Mouse (Mus musculus) hindbrain, embryonic 14.5 days (tissue): ENCODE data around the gene 6430548M08Rik. TPM values are rescaled to one million over a fixed set of nuclear protein-coding genes. Genes with fewer than 3 reads are reported as not detected.

Experiments used
- ATAC-seq: fragments of 200-750 bp; cut with Nextera tagmentation; 2 replicates; pipeline ENCODE4 v1.8.0; 2017; ENCODE audit warnings: moderate number of reproducible peaks, mild to moderate bottlenecking, moderate TSS enrichment, moderate library complexity; ENCODE audit not compliant: low FRiP score
- DNase-seq: peaks from one replicate; pipeline ENCODE4 v3.0.0-alpha.2; 2015; ENCODE audit warnings: low spot score
- H3K27ac ChIP-seq: fragments of 300-500 bp; sonication (generic); 2 replicates; pipeline ENCODE4 v1.5.1; 2014; ENCODE audit warnings: mild to moderate bottlenecking, moderate library complexity
- H3K27me3 ChIP-seq: fragments of 300-500 bp; sonication (generic); 2 replicates; pipeline ENCODE4 v1.6.1; 2014; ENCODE audit warnings: mild to moderate bottlenecking, low read length, mixed read lengths; ENCODE audit not compliant: control insufficient read depth, insufficient read depth
- H3K36me3 ChIP-seq: fragments of 300-500 bp; sonication (generic); replicated peaks from 2 replicates; pipeline ENCODE4 v1.6.1; 2014; ENCODE audit not compliant: control insufficient read depth, insufficient read depth
- H3K4me1 ChIP-seq: fragments of 300-500 bp; sonication (generic); replicated peaks from 2 replicates; pipeline ENCODE4 v1.6.1; 2014; ENCODE audit warnings: antibody characterized with exemption, low read length, mixed read lengths; ENCODE audit not compliant: control insufficient read depth, insufficient read depth
- H3K4me2 ChIP-seq: fragments of 300-500 bp; sonication (generic); replicated peaks from 2 replicates; pipeline ENCODE4 v1.6.1; 2014; ENCODE audit warnings: mild to moderate bottlenecking, moderate library complexity
- H3K4me3 ChIP-seq: fragments of 300-500 bp; sonication (generic); replicated peaks from 2 replicates; pipeline ENCODE4 v1.5.1; 2014; ENCODE audit warnings: mild to moderate bottlenecking, low read length
- H3K9ac ChIP-seq: fragments of 300-500 bp; sonication (generic); 2 replicates; pipeline ENCODE4 v1.6.1; 2014
- H3K9me3 ChIP-seq: fragments of 300-500 bp; sonication (generic); 2 replicates; pipeline ENCODE4 v1.6.1; 2016; ENCODE audit warnings: low read length; ENCODE audit not compliant: control insufficient read depth
- WGBS: fragments of 180-500 bp; shearing (Covaris S2); extraction: QIAGEN DNeasy Blood & Tissue Kit; methylation state at CpG from one replicate; pipeline ENCODE4 v1.1.7; 2014; 5-methylcytosine and 5-hydroxymethylcytosine counted together
- polyA plus RNA-seq: library from polyadenylated mRNA; unstranded; fragments of >200 nt; fragmentation: Nextera tagmentation; extraction: Ambion mirVana; gene quantifications from 2 replicates; pipeline ENCODE4 v1.2.1, GENCODE M21; 2014

6430548M08Rik gene
- polyA plus RNA-seq, 1 experiment from 2014 or later: 40.1 TPM

DNA sequence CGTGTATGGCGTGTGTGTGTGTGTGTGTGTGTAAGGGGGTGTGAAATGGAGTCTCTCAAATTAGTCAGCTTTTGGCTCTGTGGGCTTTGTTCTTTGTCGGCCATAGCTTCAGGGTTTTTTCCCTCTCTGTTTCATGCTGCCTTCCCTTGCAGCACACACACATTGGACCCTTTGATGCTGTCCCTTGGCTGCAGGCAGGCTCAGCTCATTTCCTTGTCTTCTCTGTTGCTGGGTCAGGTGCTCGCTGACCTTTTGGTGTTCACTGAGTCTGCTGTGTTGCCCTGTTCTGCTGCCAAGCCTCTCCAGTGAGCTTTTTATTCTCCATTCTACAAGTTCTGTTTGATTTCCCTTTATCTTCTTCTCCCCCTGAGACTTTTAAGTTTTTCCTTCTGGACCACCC lies 15.6 kb downstream of the 6430548M08Rik start:
- 58% methylated on average over 4 of the region's 4 CpGs for WGBS
- Histone ChIP-seq H3K4me1 (peaks cover 12% of the 10 kb centered on the region; the same call in 1 of the 2 replicates), H3K27ac (no peak overlapping the region), H3K4me3 (no peak overlapping the region), H3K9ac (no peak overlapping the region), H3K36me3 (no peaks in the 10 kb centered on the region), H3K4me2 (no peak overlapping the region), H3K9me3 (no peaks in the 10 kb centered on the region), H3K27me3 (no peaks in the 10 kb centered on the region)
- no peak for DNase-seq
- ATAC-seq: no peak

DNA sequence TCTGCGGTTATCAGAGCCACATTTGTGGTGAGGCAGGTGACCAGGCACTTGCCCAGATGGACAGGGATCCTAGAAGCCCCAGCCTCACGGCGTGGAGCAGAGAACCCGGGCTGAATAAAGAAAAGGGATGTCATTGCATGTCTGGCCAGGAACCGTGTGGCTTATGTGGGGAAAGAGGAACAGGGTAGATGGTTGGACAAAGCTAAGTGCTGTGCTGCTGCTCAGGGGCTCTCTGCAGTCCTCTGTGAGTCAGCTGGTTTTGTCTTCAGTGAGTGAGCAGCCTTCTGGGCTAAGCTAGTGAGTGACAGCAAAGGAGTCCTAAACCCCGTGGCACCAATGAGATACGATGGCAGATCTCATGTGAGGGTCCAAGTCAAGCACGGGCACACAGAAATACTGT lies 17.2 kb downstream of the 6430548M08Rik start:
- H3K9ac ChIP-seq: no peak overlapping the region
- no peak overlapping the region for H3K4me2 ChIP-seq
- H3K9me3 ChIP-seq: no peaks in the 10 kb centered on the region
- no peak overlapping the region for H3K4me3 ChIP-seq
- H3K27me3 ChIP-seq: no peaks in the 10 kb centered on the region
- DNase-seq (no peak), ATAC-seq (no peak)
- no peaks in the 10 kb centered on the region for H3K36me3 ChIP-seq
- WGBS: 85% methylated on average over 8 of the region's 8 CpGs
- H3K27ac ChIP-seq: no peak overlapping the region
- peaks cover 12% of the 10 kb centered on the region; the same call in 1 of the 2 replicates for H3K4me1 ChIP-seq

DNA sequence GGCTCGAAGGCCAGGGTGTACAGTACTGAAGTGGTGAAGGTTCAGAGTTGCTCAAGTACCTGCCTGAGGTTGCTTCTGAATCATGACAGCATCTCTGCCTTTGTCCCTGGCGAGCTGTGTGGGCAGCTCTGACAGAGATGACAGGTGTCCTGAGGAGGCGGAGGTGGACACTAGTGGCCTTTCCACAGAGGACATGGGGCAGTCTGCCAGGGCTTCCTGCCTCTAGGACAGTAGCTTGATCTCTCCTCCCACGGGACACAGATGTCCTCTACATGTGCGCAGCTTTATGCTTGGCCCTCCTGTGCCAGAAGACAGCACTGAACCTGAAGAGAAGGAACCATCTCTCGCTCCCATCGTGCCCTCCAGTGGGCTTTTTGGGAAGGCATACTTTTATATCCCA lies 19.2 kb downstream of the 6430548M08Rik start:
- H3K9me3 ChIP-seq: no peaks in the 10 kb centered on the region
- H3K27me3 ChIP-seq: no peaks in the 10 kb centered on the region
- no peak overlapping the region for H3K9ac ChIP-seq
- no peak overlapping the region for H3K4me2 ChIP-seq
- no peak overlapping the region for H3K27ac ChIP-seq
- 83% methylated on average over 7 of the region's 7 CpGs for WGBS
- DNase-seq (no peak), ATAC-seq (no peak)
- H3K36me3 ChIP-seq: no peaks in the 10 kb centered on the region
- H3K4me3 ChIP-seq: no peak overlapping the region
- no peaks in the 10 kb centered on the region for H3K4me1 ChIP-seq

DNA sequence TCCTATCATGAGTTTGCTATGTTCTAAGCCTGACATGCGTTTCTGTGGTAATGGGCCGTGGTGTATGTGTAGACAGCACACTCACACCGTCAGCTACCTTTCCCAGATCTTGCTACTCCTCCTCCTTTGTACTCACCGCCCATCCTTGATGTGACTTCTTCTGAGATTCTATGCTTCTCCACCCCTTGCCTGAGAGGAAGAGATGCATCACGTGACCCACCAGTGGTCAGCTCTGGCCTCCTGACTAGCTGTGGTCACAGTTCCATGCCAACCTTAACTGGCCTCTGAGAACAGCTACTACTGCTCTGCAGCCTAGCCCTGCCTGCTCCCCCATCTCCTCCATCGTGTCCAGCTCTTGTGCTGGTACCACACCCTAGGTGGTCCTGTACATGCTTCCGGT lies 21.7 kb downstream of the 6430548M08Rik start:
- Histone ChIP-seq H3K4me2 (no peak overlapping the region), H3K9me3 (no peaks in the 10 kb centered on the region), H3K4me1 (no peaks in the 10 kb centered on the region), H3K9ac (no peak overlapping the region), H3K36me3 (no peaks in the 10 kb centered on the region), H3K27ac (no peak overlapping the region), H3K27me3 (no peaks in the 10 kb centered on the region), H3K4me3 (no peak overlapping the region)
- WGBS: 90% methylated on average over 7 of the region's 7 CpGs
- DNase-seq: no peak
- ATAC-seq: no peak

DNA sequence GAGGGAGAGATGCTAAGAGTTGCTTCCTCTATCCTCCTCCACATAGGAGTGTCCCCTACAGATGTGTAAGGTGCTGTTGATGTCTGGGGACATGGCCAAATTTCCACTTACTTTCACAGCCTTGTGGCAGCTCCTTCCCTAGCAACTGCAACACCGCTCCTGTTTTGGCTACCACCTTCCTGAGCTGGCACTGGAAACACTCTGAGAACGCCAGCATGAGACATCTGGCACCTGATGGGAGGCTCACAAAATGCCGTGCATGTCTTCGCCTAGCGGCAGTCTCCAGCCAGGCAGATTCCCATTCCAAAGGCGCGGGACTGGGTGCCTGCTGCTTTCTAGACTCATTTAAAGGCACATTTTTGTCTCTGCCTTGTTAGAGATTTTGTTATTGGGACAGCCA lies 22.7 kb downstream of the 6430548M08Rik start:
- Histone ChIP-seq H3K4me2 (no peak overlapping the region), H3K27ac (no peak overlapping the region), H3K27me3 (no peaks in the 10 kb centered on the region), H3K36me3 (no peaks in the 10 kb centered on the region), H3K9ac (no peak overlapping the region), H3K9me3 (no peaks in the 10 kb centered on the region), H3K4me1 (no peaks in the 10 kb centered on the region), H3K4me3 (no peak overlapping the region)
- no peak for DNase-seq
- 50% methylated on average over 7 of the region's 7 CpGs for WGBS
- no peak for ATAC-seq

DNA sequence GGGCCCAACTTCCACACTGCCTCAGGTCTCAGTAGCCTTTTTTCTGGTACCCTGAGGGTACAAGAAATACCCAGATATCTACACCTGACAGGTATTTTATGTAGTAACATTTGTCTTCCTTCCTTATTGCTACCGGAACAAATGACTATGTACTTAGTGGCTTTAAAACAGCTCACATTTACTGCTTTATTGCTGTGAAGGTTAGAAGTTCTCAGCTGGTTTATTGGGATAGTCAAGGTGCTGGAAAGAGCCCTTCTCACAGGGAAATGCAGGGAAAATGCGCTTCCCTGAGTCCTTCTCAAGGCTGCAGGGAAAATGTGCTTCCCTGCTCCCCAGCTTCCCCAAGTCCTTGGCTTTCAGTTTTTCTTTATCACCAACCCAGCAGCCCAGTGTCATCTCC lies 25.0 kb downstream of the 6430548M08Rik start:
- peaks cover 5% of the 10 kb centered on the region; the same call in 1 of the 2 replicates for H3K4me1 ChIP-seq
- no peak overlapping the region for H3K9ac ChIP-seq
- no peaks in the 10 kb centered on the region for H3K36me3 ChIP-seq
- 93% methylated on average over 2 of the region's 2 CpGs for WGBS
- no peak overlapping the region for H3K27ac ChIP-seq
- no peaks in the 10 kb centered on the region for H3K27me3 ChIP-seq
- DNase-seq (no peak), ATAC-seq (no peak)
- H3K4me2 ChIP-seq: no peak overlapping the region
- no peak overlapping the region for H3K4me3 ChIP-seq
- no peaks in the 10 kb centered on the region for H3K9me3 ChIP-seq

DNA sequence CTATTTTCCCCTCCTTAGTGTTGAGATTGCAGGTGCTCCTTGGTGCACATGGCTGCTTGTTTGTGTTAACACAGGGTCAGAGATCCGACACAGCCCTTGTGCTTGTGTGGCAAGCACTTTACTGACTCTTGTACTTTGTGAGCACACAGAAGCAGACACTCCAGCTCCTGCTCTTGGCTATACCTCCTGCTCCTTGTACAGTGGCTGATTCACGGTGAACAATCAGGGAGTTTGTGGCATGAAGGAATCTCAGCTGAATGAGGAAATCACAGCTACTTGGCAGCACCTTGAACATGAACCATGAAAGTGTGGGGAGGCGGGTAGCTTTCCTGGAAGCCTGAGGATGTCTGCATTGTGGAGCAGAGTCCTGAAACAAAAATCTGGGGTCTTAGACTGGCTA lies 26.8 kb downstream of the 6430548M08Rik start:
- Histone ChIP-seq H3K9me3 (no peaks in the 10 kb centered on the region), H3K4me2 (no peak overlapping the region), H3K4me3 (no peak overlapping the region), H3K27me3 (no peaks in the 10 kb centered on the region), H3K4me1 (peaks cover 19% of the 10 kb centered on the region), H3K27ac (no peak overlapping the region), H3K36me3 (peaks cover 2% of the 10 kb centered on the region; the same call in 1 of the 2 replicates), H3K9ac (no peak overlapping the region)
- WGBS: 75% methylated on average over 3 of the region's 3 CpGs
- DNase-seq: no peak
- no peak for ATAC-seq

DNA sequence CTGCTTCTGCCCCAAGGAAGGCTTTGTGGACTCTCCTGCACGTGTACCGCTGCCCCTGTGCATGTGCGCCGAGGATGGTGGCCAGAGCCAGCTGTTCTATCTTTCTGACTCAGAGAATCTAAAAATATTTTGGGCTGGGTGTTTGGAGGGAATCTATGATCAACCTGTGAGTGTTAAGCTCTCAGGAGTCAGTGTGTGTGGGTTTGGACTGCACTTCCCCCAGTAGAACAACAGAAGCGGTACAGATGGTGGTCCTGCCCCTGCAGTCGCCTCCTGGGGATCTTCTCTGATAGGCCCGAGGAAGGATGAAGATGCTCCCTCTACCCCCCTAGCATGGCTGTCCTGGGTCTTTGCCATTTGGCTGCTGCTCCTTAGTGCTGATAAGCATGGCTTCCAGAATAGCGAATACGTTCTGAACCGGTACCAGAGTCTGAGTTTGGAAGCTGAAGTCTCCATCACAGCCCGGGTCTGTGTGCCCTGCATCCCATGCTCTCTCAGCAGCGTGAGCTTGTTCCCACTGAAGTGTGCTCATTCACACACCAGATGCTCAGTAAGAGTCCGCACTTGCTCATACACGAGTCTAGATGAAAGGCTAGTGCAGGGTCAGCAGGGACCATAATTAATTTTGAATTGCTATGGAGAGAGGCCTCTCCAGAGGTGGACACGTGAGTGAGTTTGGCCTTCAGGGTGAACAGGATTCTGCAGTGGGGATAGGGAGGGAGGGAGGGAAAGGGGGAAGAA lies 30.1 kb downstream of the 6430548M08Rik start:
- WGBS: 56% methylated on average over 15 of the region's 15 CpGs
- Histone ChIP-seq H3K4me1 (peaks cover 19% of the 10 kb centered on the region), H3K4me3 (no peak overlapping the region), H3K36me3 (peaks cover 10% of the 10 kb centered on the region), H3K4me2 (no peak overlapping the region), H3K27ac (peak overlapping the region; percentile 80), H3K9me3 (no peaks in the 10 kb centered on the region), H3K27me3 (no peaks in the 10 kb centered on the region), H3K9ac (0 out of 2 replicates have a peak overlapping the region, but pooled peaks have one; percentile 24)
- ATAC-seq: peak; percentile 31; the same call in 1 of the 2 replicates
- no peak for DNase-seq

DNA sequence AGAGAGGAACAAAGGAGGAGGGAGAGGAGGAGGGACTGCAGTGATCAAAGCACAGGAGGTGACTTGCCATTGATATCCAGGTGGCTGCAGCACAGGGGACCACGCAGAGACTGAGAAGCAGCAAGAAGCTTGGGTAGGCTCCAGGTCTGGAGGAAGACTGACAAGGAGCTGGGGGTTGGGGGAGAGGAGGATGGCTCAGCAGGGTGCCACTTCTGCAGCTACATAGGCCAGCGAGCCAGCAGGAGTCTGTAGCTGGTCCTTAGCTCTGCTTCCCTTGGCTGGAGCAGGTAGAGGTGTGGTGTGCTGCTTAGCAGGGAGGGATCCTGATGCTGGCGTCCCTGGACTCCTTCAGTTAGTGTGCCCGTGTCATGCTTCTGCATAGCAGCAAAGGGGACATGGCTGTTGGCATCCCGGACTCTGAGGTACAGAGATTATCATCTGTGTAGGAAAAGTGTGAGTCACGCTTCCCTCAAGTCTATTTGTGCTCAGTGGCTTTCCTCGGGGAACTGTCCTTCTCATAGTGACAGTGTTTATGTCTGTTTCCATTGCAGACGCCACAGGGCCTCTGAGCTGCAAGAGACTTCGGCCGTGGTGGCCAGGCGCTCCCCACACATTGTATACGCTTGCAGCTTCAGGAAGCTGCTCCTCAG lies 30.8 kb downstream of the 6430548M08Rik start:
- ATAC-seq: 0 out of 2 replicates have a peak, but pooled peaks have one; percentile 21

More for the DNA sequence above, 30.8 kb downstream of the 6430548M08Rik start:
- no peaks in the 10 kb centered on the region for H3K9me3 ChIP-seq
- DNase-seq: no peak
- H3K9ac ChIP-seq: peak overlapping the region; percentile 24; the same call in 1 of the 2 replicates
- peaks cover 19% of the 10 kb centered on the region for H3K4me1 ChIP-seq
- H3K4me3 ChIP-seq: no peak overlapping the region
- no peaks in the 10 kb centered on the region for H3K27me3 ChIP-seq
- peak overlapping the region; percentile 80 for H3K27ac ChIP-seq
- no peak overlapping the region for H3K4me2 ChIP-seq
- peaks cover 10% of the 10 kb centered on the region for H3K36me3 ChIP-seq
- WGBS: 60% methylated on average over 12 of the region's 12 CpGs
